Mouse (Mus musculus) heart, embryonic 14.5 days (tissue): Measurements from ENCODE around the gene Samd10. TPM values are rescaled to one million over a fixed set of nuclear protein-coding genes. Genes with fewer than 3 reads are reported as not detected.

ENCODE experiments used
- ATAC-seq: fragments of 200-750 bp; cut with Nextera tagmentation; 2 replicates; pipeline ENCODE4 v1.8.0; 2017; ENCODE audit warnings: low read depth, moderate TSS enrichment; ENCODE audit not compliant: insufficient number of reproducible peaks, insufficient read depth, low FRiP score
- H3K27ac ChIP-seq, 2 experiments: fragments of 200-500 bp in 1 of 2; fragments of 300-500 bp in 1 of 2; sonication (generic) in 1 of 2; replicated peaks in 1 of 2; 2 replicates each; pipeline ENCODE4 v1.5.1; 2012 to 2014; ENCODE audit warnings: low read depth in 2 of 2, low read length in 2 of 2, control low read depth in 1 of 2, mild to moderate bottlenecking in 1 of 2, mixed read lengths in 1 of 2; ENCODE audit not compliant: control insufficient read depth in 1 of 2, insufficient read depth in 1 of 2
- H3K27me3 ChIP-seq: fragments of 300-500 bp; sonication (generic); 2 replicates; pipeline ENCODE4 v1.6.1; 2014; ENCODE audit warnings: mild to moderate bottlenecking, low read length, control low read depth; ENCODE audit not compliant: control insufficient read depth, insufficient read depth
- H3K36me3 ChIP-seq: fragments of 300-500 bp; sonication (generic); 2 replicates; pipeline ENCODE4 v1.6.1; 2014; ENCODE audit warnings: mild to moderate bottlenecking, control low read depth, low read length, mixed read lengths; ENCODE audit not compliant: control insufficient read depth, insufficient read depth
- H3K4me1 ChIP-seq, 2 experiments: fragments of 200-500 bp in 1 of 2; fragments of 300-500 bp in 1 of 2; sonication (generic) in 1 of 2; 2 replicates each; pipeline ENCODE4 v1.6.1; 2012 to 2014; ENCODE audit warnings: low read length in 2 of 2, control low read depth in 1 of 2, mixed read lengths in 1 of 2; ENCODE audit not compliant: control insufficient read depth in 2 of 2, insufficient read depth in 2 of 2
- H3K4me2 ChIP-seq: fragments of 300-500 bp; sonication (generic); 2 replicates; pipeline ENCODE4 v1.6.1; 2014; ENCODE audit warnings: mild to moderate bottlenecking, low read length
- H3K4me3 ChIP-seq, 2 experiments: fragments of 200-500 bp in 1 of 2; fragments of 300-500 bp in 1 of 2; sonication (generic) in 1 of 2; 2 replicates each; pipeline ENCODE4 v1.5.1; 2012 to 2014; ENCODE audit warnings: low read length in 2 of 2, mild to moderate bottlenecking in 2 of 2, control low read depth in 1 of 2, low read depth in 1 of 2, moderate library complexity in 1 of 2; ENCODE audit not compliant: control insufficient read depth in 1 of 2, insufficient read depth in 1 of 2
- H3K9ac ChIP-seq: fragments of 300-500 bp; sonication (generic); 2 replicates; pipeline ENCODE4 v1.6.1; 2014; ENCODE audit warnings: mild to moderate bottlenecking, low read length
- H3K9me3 ChIP-seq: fragments of 300-500 bp; sonication (generic); 2 replicates; pipeline ENCODE4 v1.6.1; 2016; ENCODE audit warnings: low read length, control low read depth; ENCODE audit not compliant: control insufficient read depth
- WGBS: fragments of 180-500 bp; shearing (Covaris S2); extraction: QIAGEN DNeasy Blood & Tissue Kit; methylation state at CpG from one replicate; pipeline ENCODE4 v1.1.7; 2014; 5-methylcytosine and 5-hydroxymethylcytosine counted together
- microRNA-seq: library from miRNA; unstranded; fragments of <30 nt; microRNA quantifications from one replicate; pipeline ENCODE4, GENCODE M21; 2016
- polyA plus RNA-seq: library from polyadenylated mRNA; unstranded; fragments of >200 nt; fragmentation: Nextera tagmentation; extraction: Ambion mirVana; gene quantifications from 2 replicates; pipeline ENCODE4 v1.2.1, GENCODE M21; 2014

The Samd10 gene
- polyA plus RNA-seq, 1 experiment from 2014 or later: 13.3 TPM

DNA sequence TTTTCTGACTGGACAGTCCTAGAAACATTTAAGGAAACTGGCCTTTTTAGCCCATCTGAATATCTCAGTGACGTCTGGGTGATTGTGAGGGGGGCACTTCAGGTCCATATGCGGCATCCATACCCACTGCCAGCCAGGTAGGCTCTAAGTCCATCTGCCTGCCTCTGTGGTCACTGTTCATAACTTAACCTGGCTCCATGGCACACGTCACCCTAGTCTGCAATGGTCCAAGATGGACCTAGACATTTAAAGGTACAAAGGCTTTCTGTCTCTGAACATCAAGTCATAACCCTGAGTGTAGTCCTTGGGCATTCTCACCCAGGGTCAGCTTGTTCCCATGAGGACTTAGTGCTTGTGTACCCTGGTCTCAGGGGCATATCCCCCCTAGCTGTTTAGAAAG, 31.7 kb downstream of the Samd10 start:
- no peak overlapping the region for H3K4me3 ChIP-seq
- H3K9me3 ChIP-seq: no peaks in the 10 kb centered on the region
- 79% methylated on average over 3 of the region's 3 CpGs for WGBS
- peaks cover 12% of the 10 kb centered on the region for H3K36me3 ChIP-seq
- 0 out of 4 replicates have a peak, but pooled peaks cover 0 to 2% of the 10 kb centered on the region in 2 experiments for H3K4me1 ChIP-seq
- no peak overlapping the region for H3K4me2 ChIP-seq
- H3K27ac ChIP-seq: no peak overlapping the region
- no peak overlapping the region for H3K9ac ChIP-seq
- ATAC-seq: no peak
- no peaks in the 10 kb centered on the region for H3K27me3 ChIP-seq

DNA sequence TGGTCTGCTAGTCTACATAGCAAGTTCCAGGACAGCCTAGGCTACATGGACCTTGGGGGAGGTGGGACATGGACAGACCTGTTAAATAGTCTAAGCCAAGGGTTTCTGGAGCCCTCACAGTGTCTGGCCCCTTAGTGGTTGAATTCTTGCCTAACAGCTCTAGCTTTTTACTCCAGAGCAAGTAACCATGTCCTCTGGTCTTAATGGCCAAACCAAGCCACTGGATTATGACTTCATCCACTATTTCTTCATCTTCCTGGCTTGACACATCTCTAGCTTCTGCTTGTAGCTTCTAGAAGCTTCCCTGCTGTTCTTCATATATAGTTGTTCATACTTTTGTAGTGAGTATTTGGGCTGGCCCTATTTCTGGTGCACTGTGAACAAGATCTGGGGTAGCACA, 45.2 kb downstream of the Samd10 start:
- ATAC-seq: no peak

DNA sequence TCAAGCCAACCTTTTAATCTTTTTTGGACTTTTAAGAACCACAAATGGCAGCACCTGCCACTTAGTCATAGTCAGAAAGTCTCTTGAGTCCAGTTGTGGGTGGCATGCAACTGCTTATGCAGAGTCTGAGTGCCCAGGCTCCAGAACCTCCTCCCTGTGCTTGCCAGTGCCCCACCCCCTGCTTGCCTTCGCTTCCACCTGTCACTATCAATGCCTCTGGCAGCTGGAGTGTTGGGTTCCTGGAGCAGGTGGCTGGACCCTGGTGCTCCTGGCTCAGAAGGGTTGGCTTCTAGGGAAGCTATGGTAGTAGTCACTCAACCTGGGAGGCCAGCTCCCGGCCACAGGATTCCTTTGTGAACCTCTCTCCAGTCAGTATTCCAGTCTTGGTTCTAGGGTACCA, 48.8 kb downstream of the Samd10 start:
- H3K27ac ChIP-seq: no peak overlapping the region
- H3K27me3 ChIP-seq: no peaks in the 10 kb centered on the region
- no peak overlapping the region for H3K4me2 ChIP-seq
- ATAC-seq: no peak
- H3K4me3 ChIP-seq: no peak overlapping the region
- WGBS: 98% methylated on average over 2 of the region's 2 CpGs
- H3K4me1 ChIP-seq: no peaks in the 10 kb centered on the region
- no peaks in the 10 kb centered on the region for H3K9me3 ChIP-seq
- H3K36me3 ChIP-seq: peaks cover 87% of the 10 kb centered on the region
- no peak overlapping the region for H3K9ac ChIP-seq

More for the DNA sequence above, 45.2 kb downstream of the Samd10 start:
- H3K27ac ChIP-seq: no peak overlapping the region
- no peaks in the 10 kb centered on the region for H3K9me3 ChIP-seq
- H3K9ac ChIP-seq: no peak overlapping the region
- no peak overlapping the region for H3K4me3 ChIP-seq
- no peaks in the 10 kb centered on the region for H3K27me3 ChIP-seq
- H3K4me2 ChIP-seq: no peak overlapping the region
- H3K4me1 ChIP-seq: no peaks in the 10 kb centered on the region
- peaks cover 58% of the 10 kb centered on the region for H3K36me3 ChIP-seq

DNA sequence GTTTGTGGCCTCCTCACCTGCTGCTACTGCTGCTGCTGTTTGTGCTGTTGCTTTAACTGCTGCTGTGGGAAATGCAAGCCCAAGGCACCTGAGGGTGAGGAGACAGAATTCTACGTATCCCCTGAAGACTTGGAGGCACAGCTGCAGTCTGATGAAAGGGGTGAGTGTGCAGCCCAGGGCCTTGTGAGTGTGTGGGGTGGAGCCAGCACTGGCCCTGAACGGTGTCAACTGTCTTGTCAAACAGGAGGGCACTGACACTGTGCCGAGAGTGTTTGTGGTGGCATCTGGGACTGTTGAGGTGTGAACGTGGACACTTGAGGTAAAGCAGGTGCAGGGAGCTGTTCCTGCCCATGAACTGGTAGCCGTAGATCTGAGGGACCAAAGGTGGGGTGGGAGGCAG, 50.3 kb downstream of the Samd10 start:
- Histone ChIP-seq H3K4me3 (no peak overlapping the region), H3K9ac (no peak overlapping the region), H3K4me1 (no peaks in the 10 kb centered on the region), H3K27me3 (no peaks in the 10 kb centered on the region), H3K9me3 (no peaks in the 10 kb centered on the region), H3K4me2 (no peak overlapping the region), H3K36me3 (peaks cover 76% of the 10 kb centered on the region), H3K27ac (no peak overlapping the region)
- WGBS: 51% methylated on average over 5 of the region's 5 CpGs
- ATAC-seq: 0 out of 2 replicates have a peak, but pooled peaks have one; percentile 4

DNA sequence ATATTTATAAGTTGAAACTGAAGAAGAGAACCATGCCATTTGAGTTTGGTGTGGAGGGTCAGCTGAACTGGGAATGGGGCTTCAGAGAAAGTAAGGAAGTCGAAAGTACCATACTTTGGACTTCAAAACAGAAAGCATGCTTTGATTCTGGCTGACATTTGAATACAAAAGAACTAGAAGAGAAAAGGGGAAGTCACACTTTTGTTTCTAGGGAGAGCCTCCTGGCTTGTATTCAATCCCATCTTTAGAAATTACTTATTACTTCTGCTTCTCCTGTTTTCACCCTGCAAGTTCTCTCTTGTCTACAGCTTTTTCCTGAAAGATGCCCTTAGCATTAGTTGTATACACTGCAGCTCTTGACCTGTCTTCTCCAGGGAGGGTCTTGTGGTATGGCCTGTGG, 50.8 kb downstream of the Samd10 start:
- no peak overlapping the region for H3K9ac ChIP-seq
- no peak overlapping the region for H3K27ac ChIP-seq
- no peaks in the 10 kb centered on the region for H3K4me1 ChIP-seq
- WGBS: 74% methylated on average over 1 of the region's 1 CpGs
- H3K4me2 ChIP-seq: no peak overlapping the region
- peaks cover 73% of the 10 kb centered on the region for H3K36me3 ChIP-seq
- ATAC-seq: no peak
- H3K9me3 ChIP-seq: no peaks in the 10 kb centered on the region
- H3K4me3 ChIP-seq: no peak overlapping the region
- no peaks in the 10 kb centered on the region for H3K27me3 ChIP-seq

DNA sequence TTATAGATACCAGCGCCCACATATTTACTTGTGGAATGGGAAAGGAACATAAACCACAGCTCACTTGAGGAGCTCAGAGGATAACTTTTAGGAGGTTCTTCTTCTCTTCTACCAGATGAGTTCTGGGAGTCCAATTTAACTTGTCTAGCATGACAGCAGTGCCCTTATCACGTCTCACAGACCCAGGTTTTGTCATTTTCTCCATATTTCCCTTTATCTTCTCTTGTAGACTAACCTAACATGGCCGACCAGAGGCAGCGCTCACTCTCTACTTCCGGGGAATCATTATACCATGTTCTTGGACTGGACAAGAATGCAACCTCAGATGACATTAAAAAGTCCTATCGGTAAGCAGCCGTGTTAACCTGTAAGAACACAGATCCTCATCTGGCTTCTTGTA, 52.9 kb downstream of the Samd10 start:
- H3K9me3 ChIP-seq: no peaks in the 10 kb centered on the region
- WGBS: 88% methylated on average over 7 of the region's 7 CpGs
- peaks cover 57% of the 10 kb centered on the region for H3K36me3 ChIP-seq
- no peak overlapping the region for H3K9ac ChIP-seq
- no peaks in the 10 kb centered on the region for H3K27me3 ChIP-seq
- H3K4me1 ChIP-seq: no peaks in the 10 kb centered on the region
- ATAC-seq: no peak
- no peak overlapping the region for H3K4me2 ChIP-seq
- no peak overlapping the region for H3K4me3 ChIP-seq
- H3K27ac ChIP-seq: no peak overlapping the region

Small RNAs within 50 kb of the gene (microRNA-seq; reads per million reads assigned to microRNA genes)
- gene Mir7006: not detected

Other genes starting within 250 kb of the Samd10 start
- gene Zgpat, start 234.3 kb downstream of the Samd10 start, polyA plus RNA-seq: 26.3 and 26.5 TPM in 2 replicates
- gene Arfrp1, start 233.8 kb downstream of the Samd10 start, polyA plus RNA-seq: 42.8 and 46.9 TPM in 2 replicates
- gene Lime1, start 219.1 kb downstream of the Samd10 start, polyA plus RNA-seq: 13.6 and 13.7 TPM in 2 replicates
- 8.8 and 10.6 TPM in 2 replicates for gene Zbtb46, start 139.8 kb downstream of the Samd10 start, polyA plus RNA-seq
- 0.18 and 0.19 TPM in 2 replicates for gene Abhd16b, start 106.0 kb downstream of the Samd10 start, polyA plus RNA-seq
- 128 and 139 TPM in 2 replicates for gene Tpd52l2, start 102.1 kb downstream of the Samd10 start, polyA plus RNA-seq
- gene Dnajc5, start 78.7 kb downstream of the Samd10 start, polyA plus RNA-seq: 69.8 and 81.3 TPM in 2 replicates
- gene Uckl1, start 14.3 kb downstream of the Samd10 start, polyA plus RNA-seq: 72.1 and 72.2 TPM in 2 replicates
- 41.1 and 43.0 TPM in 2 replicates for gene Prpf6, start 7.3 kb downstream of the Samd10 start, polyA plus RNA-seq
- gene Zfp512b, start 6.4 kb downstream of the Samd10 start, polyA plus RNA-seq: 29.3 and 32.0 TPM in 2 replicates
- not detected in 2 replicates for gene Gm29797, start 57.8 kb upstream of the Samd10 start, polyA plus RNA-seq
- gene Sox18, start 72.4 kb upstream of the Samd10 start, polyA plus RNA-seq: 44.1 and 49.2 TPM in 2 replicates
- 20.5 and 21.8 TPM in 2 replicates for gene Tcea2, start 81.1 kb upstream of the Samd10 start, polyA plus RNA-seq
- 42.8 and 44.2 TPM in 2 replicates for gene Rgs19, start 94.8 kb upstream of the Samd10 start, polyA plus RNA-seq
- gene Lkaaear1, start 99.2 kb upstream of the Samd10 start, polyA plus RNA-seq: not detected in 2 replicates
- 3.1 and 4.1 TPM in 2 replicates for gene Oprl1, start 115.8 kb upstream of the Samd10 start, polyA plus RNA-seq
- gene Myt1, start 164.1 kb upstream of the Samd10 start, polyA plus RNA-seq: 0.74 TPM in 1 of 2 replicates, not detected in the other
- gene Pcmtd2, start 238.6 kb upstream of the Samd10 start, polyA plus RNA-seq: 29.2 and 32.1 TPM in 2 replicates